Mouse (Mus musculus): ENCODE measurements around the gene Klhdc10.

DNA sequence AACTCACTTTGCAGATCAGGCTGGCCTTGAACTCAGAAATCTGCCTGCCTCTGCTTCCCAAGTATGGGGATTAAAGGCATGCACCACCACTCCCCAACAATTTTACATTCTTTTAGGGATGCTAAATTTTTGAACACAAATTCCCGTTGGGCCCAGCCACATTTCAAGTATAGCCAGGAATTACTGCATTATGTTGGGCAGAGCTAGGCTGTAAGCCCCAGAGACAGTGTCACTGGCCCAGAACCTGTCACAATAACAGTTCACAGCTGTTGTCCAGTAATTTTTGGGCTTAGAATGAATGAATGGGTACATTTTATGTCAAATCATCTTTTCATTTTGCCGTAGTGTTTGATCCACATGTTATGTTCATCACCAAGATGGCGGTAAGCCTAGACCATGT lies 34.8 kb downstream of the Klhdc10 start:
- TF ChIP-seq CTCF (IDR thresholded peaks at IDR 0.05; ENCODE audit: extremely low read depth, insufficient read depth, insufficient read length, insufficient replicate concordance), result no peak
- TF ChIP-seq POLR2A (IDR thresholded peaks at IDR 0.05; ENCODE audit: low read depth, low read length), result no peak

Data from spleen, adult 2 months (tissue).